Mouse (Mus musculus) myocyte (in vitro differentiated cells): ENCODE measurements around the gene Psg27.
"Not testable (repeated sequence)": the region's sequence is repeated elsewhere in the genome, so short reads cannot be mapped to it uniquely, and the experiment has no call there.

ENCODE experiments used
- CEBPB ChIP-seq: IDR thresholded peaks from 2 replicates; pipeline ENCODE4 v1.6.1; 2011; ENCODE audit warnings: mild to moderate bottlenecking, moderate library complexity; ENCODE audit not compliant: poor library complexity, insufficient read depth, severe bottlenecking
- POLR2A ChIP-seq: IDR thresholded peaks from one replicate; pipeline ENCODE4 v1.6.1; 2011; ENCODE audit warnings: low read depth, mild to moderate bottlenecking, control low read depth, moderate library complexity; ENCODE audit not compliant: insufficient read length

GRCm38 (mm10) chr7:18512417-18512816, 54.7 kb downstream of the Psg27 start:
- TF ChIP-seq POLR2A, CEBPB: not testable (repeated sequence)
